Mouse (Mus musculus): ENCODE results near the gene Musk. TPM values are rescaled to one million over a fixed set of nuclear protein-coding genes. Genes with fewer than 3 reads are reported as not detected.

Gene Musk
- polyA plus RNA-seq (2012; ENCODE audit: low replicate concordance) = not detected in 2 replicates

DNA sequence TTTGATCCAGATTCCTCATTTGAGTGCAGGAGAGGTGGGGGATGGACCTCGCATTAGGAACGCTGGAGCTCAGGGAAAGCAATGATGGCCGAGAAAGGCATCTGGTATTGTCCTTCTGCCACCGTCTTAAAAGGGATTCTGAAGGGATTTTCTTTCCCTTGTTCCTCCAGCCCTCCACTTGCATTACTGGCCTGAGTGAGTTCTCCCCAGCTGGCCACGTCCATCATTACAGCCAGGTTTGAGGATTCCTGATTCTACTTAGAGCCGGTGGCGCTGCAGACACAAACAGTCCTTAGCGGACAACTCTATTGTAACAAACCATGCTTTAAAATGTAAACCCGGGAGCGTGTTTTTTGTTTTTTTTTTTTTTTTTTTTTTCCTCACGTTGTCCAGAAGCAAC lies at the start of gene Musk:
TSS of gene Musk (plus strand) at position 274 of the 400 bp plus-strand sequence.

Other genes starting within 250 kb of the Musk start
- gene Svep1, start 79.1 kb upstream of the Musk start, polyA plus RNA-seq (2012; ENCODE audit: low replicate concordance) = 0.09 and 0.32 TPM in 2 replicates

Measured in leukemia stem cell, adult 10-12 weeks (primary cell).